Mouse (Mus musculus) 3T3-L1 (cell line): ENCODE results near the gene Drap1.

ENCODE experiments used
- DNase-seq: peaks from one replicate; pipeline ENCODE4 v3.0.0-alpha.2; 2015; ENCODE audit warnings: low read depth, low spot score

The Drap1 gene

DNA sequence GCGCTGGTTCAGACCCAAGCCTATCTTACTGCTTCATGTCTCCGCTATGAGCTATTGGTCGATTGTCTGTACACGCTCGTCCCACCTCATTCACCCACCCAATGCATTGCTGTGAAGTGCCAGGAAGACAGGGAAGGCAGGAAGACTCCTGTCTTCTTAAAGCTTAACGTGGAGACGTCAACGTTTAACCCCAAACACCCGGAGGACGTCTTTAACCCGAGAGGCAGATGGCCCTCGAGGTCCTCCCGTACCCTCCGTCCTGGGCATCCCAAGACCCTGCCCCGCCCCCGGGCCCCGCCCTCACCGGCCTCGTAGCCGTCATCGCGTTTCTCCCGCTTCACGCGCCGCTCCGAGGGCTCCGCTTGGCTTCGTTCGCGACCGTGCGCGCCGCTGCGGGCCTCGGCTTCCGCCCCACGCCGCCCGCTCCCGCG is 36.8 kb downstream of the Drap1 start:
- DNase-seq = peak; percentile 55

DNA sequence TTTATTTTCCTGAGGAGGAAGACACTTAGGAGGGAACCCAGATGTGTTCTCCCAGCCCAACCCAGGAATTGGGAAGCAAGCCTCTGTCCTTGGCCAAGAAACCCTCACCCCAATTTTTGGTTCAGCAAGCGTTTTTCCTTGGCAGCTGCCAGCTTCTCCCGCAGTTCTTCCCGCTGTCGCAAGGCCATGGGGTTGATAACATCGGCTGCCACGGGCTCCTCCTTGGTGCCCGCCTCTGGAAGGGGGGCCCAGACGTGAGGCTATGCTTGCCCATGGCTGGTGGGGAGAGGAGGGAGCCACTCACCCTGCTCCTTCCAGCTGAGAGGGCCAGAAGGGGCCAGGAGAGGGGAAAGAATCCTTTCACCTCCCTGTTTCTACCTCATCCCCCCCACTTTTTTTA is 40.1 kb downstream of the Drap1 start:
- DNase-seq = no peak

DNA sequence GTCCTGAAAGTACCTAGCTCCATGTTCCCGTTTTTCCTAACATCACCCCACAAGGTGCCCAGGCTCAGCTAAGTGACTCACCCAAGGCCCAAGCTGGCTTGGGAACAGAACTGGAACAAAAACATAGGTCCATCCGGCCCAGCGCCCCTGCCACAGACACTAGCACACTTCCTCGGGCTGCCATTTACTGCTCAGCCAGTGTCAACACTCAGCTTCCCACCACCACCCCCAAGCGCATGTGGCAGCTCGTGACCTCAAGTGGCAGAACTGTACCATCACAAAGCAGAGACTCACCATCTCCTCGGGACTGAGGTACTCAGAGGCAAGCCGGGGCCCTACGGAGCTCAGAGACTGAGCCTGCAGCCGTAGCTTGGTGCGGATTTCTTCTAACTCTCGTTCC is 41.5 kb downstream of the Drap1 start:
- DNase-seq = no peak

- DNase-seq = no peak
Observed at GRCm38 (mm10) chr19:5377446-5377845, 47.3 kb downstream of the Drap1 start.

GRCm38 (mm10) chr19:5374748-5375147 is 50.0 kb downstream of the Drap1 start:
- no peak for DNase-seq

- no peak for DNase-seq
Observed at GRCm38 (mm10) chr19:5374177-5374576, 50.6 kb downstream of the Drap1 start.
